Mouse (Mus musculus) skeletal muscle tissue, adult 2 months (tissue): ENCODE measurements around the gene Cep104.

Experiments
- DNase-seq: peaks from one replicate; pipeline ENCODE4 v3.0.0-alpha.2; 2012; ENCODE audit warnings: low read depth, low spot score

The Cep104 gene

GRCm38 (mm10) chr4:153974431-153975291 is at the start of gene Cep104, which contains the start of gene Dffb:
TSS of gene Cep104 (plus strand) at chr4:153975194.
TSS of gene Dffb (minus strand) at chr4:153975126.
- DNase-seq = peak; percentile 92

- DNase-seq = no peak
These were observed 46.2 kb upstream of the Cep104 start for GRCm38 (mm10) chr4:153928772-153929299.

GRCm38 (mm10) chr4:153929425-153929824 is 45.6 kb upstream of the Cep104 start:
- DNase-seq = no peak

GRCm38 (mm10) chr4:153929921-153930320 is 45.1 kb upstream of the Cep104 start:
- no peak for DNase-seq

- DNase-seq = no peak
These were observed 31.8 kb upstream of the Cep104 start for GRCm38 (mm10) chr4:153943243-153943642.

GRCm38 (mm10) chr4:153944261-153944660 is 30.7 kb upstream of the Cep104 start:
- DNase-seq = no peak

- no peak for DNase-seq
These were observed 29.3 kb upstream of the Cep104 start for GRCm38 (mm10) chr4:153945741-153946140.

GRCm38 (mm10) chr4:153950372-153950771 is 24.6 kb upstream of the Cep104 start:
- DNase-seq = no peak

- DNase-seq = no peak
These were observed 23.8 kb upstream of the Cep104 start for GRCm38 (mm10) chr4:153951150-153951549.

- no peak for DNase-seq
These were observed 23.3 kb upstream of the Cep104 start for GRCm38 (mm10) chr4:153951692-153952091.

- DNase-seq = no peak
These were observed 19.3 kb upstream of the Cep104 start for GRCm38 (mm10) chr4:153955651-153956050.

- DNase-seq = peak; percentile 94
These were observed 18.2 kb upstream of the Cep104 start, which contains the start of gene A430005L14Rik for GRCm38 (mm10) chr4:153956569-153957405. TSS of gene A430005L14Rik (plus strand) at chr4:153957237.

GRCm38 (mm10) chr4:153957444-153958250 is 17.3 kb upstream of the Cep104 start:
- peak; percentile 11 for DNase-seq

GRCm38 (mm10) chr4:153962631-153963030 is 12.4 kb upstream of the Cep104 start:
- DNase-seq = no peak

GRCm38 (mm10) chr4:153966651-153967050 is 8.3 kb upstream of the Cep104 start:
- no peak for DNase-seq

GRCm38 (mm10) chr4:153967556-153967955 is 7.4 kb upstream of the Cep104 start:
- no peak for DNase-seq

- no peak for DNase-seq
These were observed 6.9 kb upstream of the Cep104 start for GRCm38 (mm10) chr4:153968063-153968462.

GRCm38 (mm10) chr4:153975292-153975662 is 283 bp downstream of the Cep104 start:
- no peak for DNase-seq

GRCm38 (mm10) chr4:153975768-153976167 is 774 bp downstream of the Cep104 start:
- no peak for DNase-seq

GRCm38 (mm10) chr4:153979243-153979642 is 4.2 kb downstream of the Cep104 start:
- DNase-seq = no peak

GRCm38 (mm10) chr4:153980470-153980869 is 5.5 kb downstream of the Cep104 start:
- DNase-seq = no peak
